Comparison of ENCODE assay signal across 8 mouse cellular contexts in the genomic region with DNA sequence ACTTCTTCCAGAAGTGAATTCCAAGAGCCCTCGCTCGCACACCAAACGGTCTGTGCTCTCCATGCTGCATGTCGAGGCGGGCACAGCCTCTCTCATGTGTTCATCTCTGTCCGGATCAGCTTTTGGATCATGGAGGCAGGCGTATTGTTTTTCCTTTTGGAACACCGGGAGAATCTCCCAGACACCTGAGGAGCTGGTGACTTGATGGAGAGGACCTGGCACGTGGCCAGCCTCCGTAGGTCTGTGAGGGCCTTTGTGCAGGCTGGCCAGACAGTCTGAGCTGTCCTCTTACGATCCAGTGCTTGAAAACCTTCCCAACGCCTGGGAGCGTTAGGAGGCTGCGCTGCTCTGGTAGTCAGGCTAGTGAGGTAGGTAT. TPM values are rescaled to one million over a fixed set of nuclear protein-coding genes. Genes with fewer than 3 reads are reported as not detected.
DNase-seq lines count a peak whose midpoint lies in the region; ATAC-seq and TF ChIP-seq lines count a peak whose summit lies in the region.

No protein-coding gene starts in this region.

- H3K27ac ChIP-seq in lung, postnatal 0 days (ENCODE audit: low read length): peak overlapping the region; percentile 70
- H3K27ac ChIP-seq in hindbrain, embryonic 15.5 days (replicated peaks): peak overlapping the region; percentile 92
- H3K27ac ChIP-seq in midbrain, embryonic 13.5 days: peak overlapping the region; percentile 91

- H3K9me3 ChIP-seq in lung, postnatal 0 days (ENCODE audit: low read length): no peaks in the 10 kb centered on the region
- H3K9me3 ChIP-seq in hindbrain, embryonic 15.5 days: no peaks in the 10 kb centered on the region
- no peaks in the 10 kb centered on the region for H3K9me3 ChIP-seq in midbrain, embryonic 13.5 days

- peaks cover 6% of the 10 kb centered on the region; the same call in 1 of the 2 replicates for H3K27me3 ChIP-seq in lung, postnatal 0 days (replicated peaks; ENCODE audit: insufficient read depth, low read length)
- peaks cover 16% of the 10 kb centered on the region for H3K27me3 ChIP-seq in hindbrain, embryonic 15.5 days
- peaks cover 22% of the 10 kb centered on the region for H3K27me3 ChIP-seq in midbrain, embryonic 13.5 days

- H3K9ac ChIP-seq in lung, postnatal 0 days (replicated peaks; ENCODE audit: low read depth): peak overlapping the region; percentile 80
- peak overlapping the region; percentile 81 for H3K9ac ChIP-seq in hindbrain, embryonic 15.5 days
- H3K9ac ChIP-seq in midbrain, embryonic 13.5 days (replicated peaks): peak overlapping the region; percentile 90

- peak; percentile 62 for DNase-seq in cerebellum, adult 11 months
- DNase-seq in cerebellum, adult 9-10 months: no peak
- DNase-seq in lung, postnatal 0 days (ENCODE audit: low spot score): no peak
- no peak for DNase-seq in lung, postnatal 14 days
- DNase-seq in ovary, adult 18-20 months (ENCODE audit: low spot score): no peak
- no peak for DNase-seq in thymus, postnatal 0 days (ENCODE audit: low spot score)

- ATAC-seq in lung, postnatal 0 days: peak; percentile 11
- ATAC-seq in hindbrain, embryonic 15.5 days (ENCODE audit: low FRiP score, low read depth): peak; percentile 13
- peak; percentile 35 for ATAC-seq in midbrain, embryonic 13.5 days

- peaks cover 15% of the 10 kb centered on the region; the same call in 1 of the 2 replicates for H3K4me1 ChIP-seq in lung, postnatal 0 days (ENCODE audit: insufficient read depth, low read depth, low read length)
- H3K4me1 ChIP-seq in hindbrain, embryonic 15.5 days (replicated peaks): peaks cover 47% of the 10 kb centered on the region
- peaks cover 45% of the 10 kb centered on the region for H3K4me1 ChIP-seq in midbrain, embryonic 13.5 days (replicated peaks)

- TF ChIP-seq EP300 in lung, postnatal 0 days (IDR thresholded peaks at IDR 0.05): no peak

- under 1% methylated on average over 14 of the region's 14 CpGs for WGBS in lung, postnatal 0 days
- under 1% methylated on average over 14 of the region's 14 CpGs for WGBS in hindbrain, embryonic 15.5 days
- under 1% methylated on average over 14 of the region's 14 CpGs for WGBS in midbrain, embryonic 13.5 days

- TF ChIP-seq CTCF in lung, postnatal 0 days (IDR thresholded peaks at IDR 0.05): no peak

- H3K4me2 ChIP-seq in lung, postnatal 0 days (replicated peaks; ENCODE audit: low read depth, low read length): peak overlapping the region; percentile 90
- peak overlapping the region; percentile 88 for H3K4me2 ChIP-seq in hindbrain, embryonic 15.5 days
- peak overlapping the region; percentile 97 for H3K4me2 ChIP-seq in midbrain, embryonic 13.5 days (replicated peaks)

- peak overlapping the region; percentile 63 for H3K4me3 ChIP-seq in lung, postnatal 0 days (ENCODE audit: low read depth, low read length)
- peak overlapping the region; percentile 80 for H3K4me3 ChIP-seq in hindbrain, embryonic 15.5 days
- H3K4me3 ChIP-seq in midbrain, embryonic 13.5 days (replicated peaks): peak overlapping the region; percentile 72

- H3K36me3 ChIP-seq in lung, postnatal 0 days (ENCODE audit: insufficient read depth, low read length): no peaks in the 10 kb centered on the region
- peaks cover 18% of the 10 kb centered on the region for H3K36me3 ChIP-seq in hindbrain, embryonic 15.5 days
- peaks cover 21% of the 10 kb centered on the region for H3K36me3 ChIP-seq in midbrain, embryonic 13.5 days

RNA-seq across cellular contexts. Expression of gene Slc25a1, which starts 5.9 kb away (rescaled TPM):
- 87.3 and 94.0 TPM in 2 replicates for polyA plus RNA-seq in lung, postnatal 0 days (2015; fragmentation: Nextera tagmentation; extraction: Ambion mirVana)
- polyA plus RNA-seq in hindbrain, embryonic 15.5 days (2015; fragmentation: Nextera tagmentation; extraction: Ambion mirVana): 193 and 203 TPM in 2 replicates
- polyA plus RNA-seq in midbrain, embryonic 13.5 days (2015; fragmentation: Nextera tagmentation; extraction: Ambion mirVana): 146 and 148 TPM in 2 replicates
- polyA plus RNA-seq in thymus, postnatal 0 days (2015; fragmentation: Nextera tagmentation; extraction: Ambion mirVana): 50.2 and 51.5 TPM in 2 replicates

RNA-seq across cellular contexts. Expression of gene Gsc2, which starts 7.3 kb away (rescaled TPM):
- not detected in 2 replicates for polyA plus RNA-seq in lung, postnatal 0 days (2015; fragmentation: Nextera tagmentation; extraction: Ambion mirVana)
- 1.1 and 1.2 TPM in 2 replicates for polyA plus RNA-seq in hindbrain, embryonic 15.5 days (2015; fragmentation: Nextera tagmentation; extraction: Ambion mirVana)
- polyA plus RNA-seq in midbrain, embryonic 13.5 days (2015; fragmentation: Nextera tagmentation; extraction: Ambion mirVana): 0.40 and 1.5 TPM in 2 replicates
- 0.18 TPM in 1 of 2 replicates, not detected in the other for polyA plus RNA-seq in thymus, postnatal 0 days (2015; fragmentation: Nextera tagmentation; extraction: Ambion mirVana)

RNA-seq across cellular contexts. Expression of gene Ess2, which starts 11.0 kb away (rescaled TPM):
- 21.8 and 22.6 TPM in 2 replicates for polyA plus RNA-seq in lung, postnatal 0 days (2015; fragmentation: Nextera tagmentation; extraction: Ambion mirVana)
- 42.5 and 49.6 TPM in 2 replicates for polyA plus RNA-seq in hindbrain, embryonic 15.5 days (2015; fragmentation: Nextera tagmentation; extraction: Ambion mirVana)
- 56.1 and 56.6 TPM in 2 replicates for polyA plus RNA-seq in midbrain, embryonic 13.5 days (2015; fragmentation: Nextera tagmentation; extraction: Ambion mirVana)
- polyA plus RNA-seq in thymus, postnatal 0 days (2015; fragmentation: Nextera tagmentation; extraction: Ambion mirVana): 32.7 and 38.8 TPM in 2 replicates

RNA-seq across cellular contexts. Expression of gene Tssk2, which starts 23.7 kb away (rescaled TPM):
- not detected in 2 replicates for polyA plus RNA-seq in lung, postnatal 0 days (2015; fragmentation: Nextera tagmentation; extraction: Ambion mirVana)
- not detected in 2 replicates for polyA plus RNA-seq in hindbrain, embryonic 15.5 days (2015; fragmentation: Nextera tagmentation; extraction: Ambion mirVana)
- polyA plus RNA-seq in midbrain, embryonic 13.5 days (2015; fragmentation: Nextera tagmentation; extraction: Ambion mirVana): 0.14 and 0.19 TPM in 2 replicates
- not detected in 2 replicates for polyA plus RNA-seq in thymus, postnatal 0 days (2015; fragmentation: Nextera tagmentation; extraction: Ambion mirVana)

RNA-seq across cellular contexts. Expression of gene Dgcr2, which starts 23.8 kb away (rescaled TPM):
- polyA plus RNA-seq in lung, postnatal 0 days (2015; fragmentation: Nextera tagmentation; extraction: Ambion mirVana): 47.3 and 49.2 TPM in 2 replicates
- polyA plus RNA-seq in hindbrain, embryonic 15.5 days (2015; fragmentation: Nextera tagmentation; extraction: Ambion mirVana): 106 and 111 TPM in 2 replicates
- 97.9 and 103 TPM in 2 replicates for polyA plus RNA-seq in midbrain, embryonic 13.5 days (2015; fragmentation: Nextera tagmentation; extraction: Ambion mirVana)
- 42.5 and 43.7 TPM in 2 replicates for polyA plus RNA-seq in thymus, postnatal 0 days (2015; fragmentation: Nextera tagmentation; extraction: Ambion mirVana)
